Mouse (Mus musculus) T-helper 17 cell (primary cell): ENCODE results near the gene Eral1.

Source experiments
- in situ Hi-C, 2 experiments: fragments of 300-600 bp; cut with MboI, MseI; formaldehyde crosslinking; loops; 1 replicate in 1 of 2; 2 replicates in 1 of 2; pipeline ENCODE4 v1.15.1; 2025; ENCODE audit warnings: high pct_unique_total_duplicates in 2 of 2

Gene Eral1

GRCm38 (mm10) chr11:78079961-78080921 lies at the start of gene Eral1:
Gene Eral1 (minus strand): TSS chr11:78080383.
- in situ Hi-C loops: loop anchor here (5.0 to 10.0 kb wide), 3 partner anchors 87 to 1715 kb away; partner anchors contain the start of genes Ccnq (in 1 of the 2) and Traf4 (in 1 of the 2)

- in situ Hi-C loops: loop anchor here (5.0 to 10.0 kb wide), 3 partner anchors 57 to 1695 kb away; no protein-coding TSS in a partner anchor
Measured at GRCm38 (mm10) chr11:78129458-78129857, 49.3 kb upstream of the Eral1 start.

GRCm38 (mm10) chr11:78126739-78127138 lies 46.6 kb upstream of the Eral1 start:
- in situ Hi-C loops: loop anchor here (5.0 to 10.0 kb wide), 3 partner anchors 54 to 1692 kb away; no protein-coding TSS in a partner anchor

- in situ Hi-C loops: loop anchor here (5.0 to 10.0 kb wide), 3 partner anchors 53 to 1691 kb away; no protein-coding TSS in a partner anchor
Measured at GRCm38 (mm10) chr11:78125691-78126090, 45.5 kb upstream of the Eral1 start.

- in situ Hi-C loops: loop anchor here (10.0 kb wide), 2 partner anchors 1341 to 1689 kb away; no protein-coding TSS in a partner anchor
Measured at GRCm38 (mm10) chr11:78123782-78124181, 43.6 kb upstream of the Eral1 start.

GRCm38 (mm10) chr11:78122815-78123214 lies 42.6 kb upstream of the Eral1 start:
- in situ Hi-C loops: loop anchor here (10.0 kb wide), 2 partner anchors 1342 to 1688 kb away; no protein-coding TSS in a partner anchor

- in situ Hi-C loops: loop anchor here (10.0 kb wide), 2 partner anchors 1344 to 1686 kb away; no protein-coding TSS in a partner anchor
Measured at GRCm38 (mm10) chr11:78121176-78121575, 41.0 kb upstream of the Eral1 start.

- in situ Hi-C loops: loop anchor here (10.0 kb wide), 2 partner anchors 1345 to 1685 kb away; no protein-coding TSS in a partner anchor
Measured at GRCm38 (mm10) chr11:78119898-78120297, 39.7 kb upstream of the Eral1 start.

- in situ Hi-C loops: no loop called here
Measured at GRCm38 (mm10) chr11:78118467-78118866, 38.3 kb upstream of the Eral1 start.

- in situ Hi-C loops: no loop called here
Measured at GRCm38 (mm10) chr11:78116146-78116410, 35.9 kb upstream of the Eral1 start.

- in situ Hi-C loops: no loop called here
Measured at GRCm38 (mm10) chr11:78115367-78116145, 35.4 kb upstream of the Eral1 start.

- in situ Hi-C loops: no loop called here
Measured at GRCm38 (mm10) chr11:78114676-78115366, 34.6 kb upstream of the Eral1 start.

GRCm38 (mm10) chr11:78113616-78114015 lies 33.4 kb upstream of the Eral1 start:
- in situ Hi-C loops: no loop called here

GRCm38 (mm10) chr11:78104501-78104900 lies 24.3 kb upstream of the Eral1 start:
- in situ Hi-C loops: no loop called here

- in situ Hi-C loops: no loop called here
Measured at GRCm38 (mm10) chr11:78102958-78103747, 23.0 kb upstream of the Eral1 start.

- in situ Hi-C loops: no loop called here
Measured at GRCm38 (mm10) chr11:78102142-78102541, 22.0 kb upstream of the Eral1 start.

- in situ Hi-C loops: no loop called here
Measured at GRCm38 (mm10) chr11:78100746-78101145, 20.6 kb upstream of the Eral1 start.

GRCm38 (mm10) chr11:78097077-78097476 lies 16.9 kb upstream of the Eral1 start:
- in situ Hi-C loops: no loop called here

- in situ Hi-C loops: no loop called here
Measured at GRCm38 (mm10) chr11:78095144-78095516, 14.9 kb upstream of the Eral1 start.

GRCm38 (mm10) chr11:78094504-78095143 lies 14.4 kb upstream of the Eral1 start, which contains the start of gene Fam222b:
Gene Fam222b (plus strand): TSS chr11:78094660.
- in situ Hi-C loops: no loop called here
